Mouse (Mus musculus) left cerebral cortex, postnatal 36 days (tissue): ENCODE data around the gene Fam120b. TPM values are rescaled to one million over a fixed set of nuclear protein-coding genes. Genes with fewer than 3 reads are reported as not detected.

Experiments used
- DNase-seq, 2 experiments: peaks; one replicate each; pipeline ENCODE4 v3.0.0; 2021 to 2022; ENCODE audit warnings: low spot score in 2 of 2, mixed read lengths in 1 of 2
- intact Hi-C: fragments of 180-260 bp; cut with DNase I; formaldehyde crosslinking; loops from one replicate; pipeline ENCODE4 v1.15.1; 2025
- total RNA-seq, 2 experiments: library from RNA; stranded (reverse); gene quantifications; 2 replicates each; pipeline ENCODE4 v1.2.3; 2021

The Fam120b gene
- total RNA-seq, result 10 to 100 TPM; 36.4 to 47.7 TPM

DNA sequence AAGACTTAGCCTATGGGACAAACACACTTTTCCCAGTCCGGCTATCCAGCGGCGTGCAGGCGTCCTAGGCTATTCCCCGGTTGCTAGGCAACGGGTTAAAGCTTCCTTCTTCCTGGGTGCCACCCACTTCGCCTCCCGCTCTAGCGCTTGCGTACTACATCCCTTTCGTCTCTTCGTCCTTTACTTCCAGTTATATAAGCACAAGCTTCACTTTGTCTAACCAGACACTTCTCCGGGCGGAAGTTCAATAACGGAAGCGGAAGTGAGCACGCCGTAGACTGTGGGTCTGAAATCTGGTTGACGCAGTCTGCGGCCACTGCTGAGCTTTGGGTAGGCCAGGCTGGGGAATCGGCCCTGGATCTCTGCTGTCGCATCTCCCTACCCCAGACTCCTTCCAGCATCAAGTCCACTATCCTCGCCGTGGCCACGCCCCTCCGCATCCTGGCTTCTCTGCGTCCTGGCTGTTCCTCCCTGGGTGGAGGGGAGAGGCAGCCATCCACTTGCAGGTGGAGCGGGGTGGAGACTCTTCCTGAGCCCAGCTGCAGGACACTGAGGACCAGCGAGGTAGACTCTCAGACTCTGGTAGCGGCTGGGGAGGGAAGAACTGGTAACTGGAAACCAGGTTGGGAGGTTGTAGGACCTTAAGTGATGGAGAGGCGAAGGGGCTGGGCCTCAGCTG is at the start of gene Fam120b:
Gene Fam120b, plus strand, starts transcription at position 206 of the 679 bp plus-strand sequence.
- intact Hi-C loops, result loop anchor here (5.0 kb wide), 1 partner anchor 71 kb away; no protein-coding TSS in a partner anchor
- peak; percentile 90 to 92 for DNase-seq

DNA sequence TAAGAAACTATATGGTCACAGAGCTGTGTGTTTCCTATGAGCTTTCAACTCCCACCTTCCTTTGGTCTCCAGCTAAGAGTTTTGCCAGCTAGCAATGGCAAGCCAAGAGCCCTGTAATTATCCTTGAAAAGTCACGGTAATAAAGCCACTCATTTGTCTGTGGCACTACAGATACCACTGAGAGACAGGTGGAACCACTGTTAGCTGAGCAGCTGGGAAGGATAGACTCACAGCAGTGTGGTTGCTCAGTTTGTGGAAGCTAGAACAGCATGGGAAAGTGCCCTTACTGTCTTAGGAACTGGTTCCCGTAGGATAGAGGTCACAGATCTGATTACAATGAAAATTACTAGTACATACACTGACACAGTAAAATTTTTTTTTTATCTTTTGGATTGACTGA is 45.9 kb upstream of the Fam120b start:
- intact Hi-C loops, result no loop called here
- DNase-seq, result no peak

DNA sequence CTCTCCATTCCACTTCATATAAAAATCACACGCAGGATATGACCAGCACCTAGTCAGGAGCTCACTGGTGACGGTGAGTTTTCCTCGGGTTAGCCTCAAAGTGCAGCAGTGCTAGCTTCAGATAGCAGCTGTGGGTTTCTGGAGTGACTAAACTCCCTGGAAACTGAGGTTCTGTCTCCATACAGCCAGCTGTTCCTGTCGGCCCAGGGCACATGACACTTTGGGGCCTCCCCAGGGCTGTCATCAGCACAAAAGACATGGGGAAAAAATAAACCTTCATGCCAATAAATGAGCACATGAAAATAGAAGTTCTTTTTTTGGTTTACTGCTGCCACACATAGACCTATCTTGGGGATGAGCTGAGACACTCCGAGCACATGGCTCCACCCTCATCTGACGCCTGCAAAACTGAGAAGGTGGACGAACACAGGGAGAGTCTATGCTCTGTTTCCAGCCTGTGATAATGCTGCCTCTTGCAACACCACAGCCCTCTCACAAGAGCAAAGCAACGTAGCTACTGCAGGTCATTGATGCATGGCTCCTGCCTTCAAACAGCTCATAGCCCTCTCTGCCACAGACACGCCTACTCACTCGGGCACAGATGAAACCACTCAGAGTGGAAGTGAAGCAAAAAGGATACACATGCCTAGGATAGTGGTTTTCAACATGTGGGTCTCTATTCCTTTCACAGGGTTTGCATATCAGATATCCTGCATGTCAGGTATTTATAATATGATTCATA is 43.0 kb upstream of the Fam120b start:
- intact Hi-C loops, result no loop called here

DNA sequence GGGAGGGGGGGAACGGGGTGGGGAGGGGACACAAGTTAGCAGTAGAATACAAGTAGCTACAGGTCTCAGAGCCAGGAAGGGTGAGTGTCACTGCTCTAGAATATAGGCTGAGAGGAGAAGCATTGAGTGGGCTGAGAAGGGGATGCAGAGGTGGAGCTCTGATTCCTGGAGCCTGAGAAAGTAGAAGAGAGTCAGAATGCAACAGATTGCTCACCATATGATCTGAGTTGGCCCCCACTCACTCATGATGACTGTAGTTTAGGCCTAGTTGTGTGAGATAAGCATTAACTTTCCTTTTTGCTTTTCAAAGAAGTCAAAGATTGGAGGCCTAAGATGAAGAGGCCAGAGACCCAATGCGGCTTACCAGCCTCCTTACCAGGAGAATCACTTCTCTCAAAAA is 42.0 kb upstream of the Fam120b start:
- no peak for DNase-seq
- intact Hi-C loops, result no loop called here

More for the DNA sequence above, 43.0 kb upstream of the Fam120b start:
- DNase-seq, result peak in 1 of 2 experiments; percentile 43

DNA sequence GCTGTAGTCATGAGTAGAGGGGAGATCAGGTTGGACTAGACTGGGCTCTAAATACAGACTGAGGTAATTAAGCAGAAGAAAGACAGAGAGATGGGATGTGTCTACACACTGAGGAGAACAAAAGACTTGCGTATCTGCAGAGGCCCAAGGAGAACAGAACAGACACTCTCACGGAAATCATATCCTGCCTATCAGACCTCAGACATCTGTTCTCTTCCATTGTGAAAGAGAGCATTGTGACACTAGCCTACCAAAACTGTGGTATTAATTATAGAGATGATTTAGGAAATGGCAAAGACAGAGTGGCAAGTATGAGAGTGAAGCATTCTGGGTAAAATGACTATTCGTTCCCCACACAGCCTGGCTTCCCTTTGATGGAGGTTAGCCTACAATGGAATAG is 40.9 kb upstream of the Fam120b start:
- DNase-seq, result no peak
- intact Hi-C loops, result no loop called here

DNA sequence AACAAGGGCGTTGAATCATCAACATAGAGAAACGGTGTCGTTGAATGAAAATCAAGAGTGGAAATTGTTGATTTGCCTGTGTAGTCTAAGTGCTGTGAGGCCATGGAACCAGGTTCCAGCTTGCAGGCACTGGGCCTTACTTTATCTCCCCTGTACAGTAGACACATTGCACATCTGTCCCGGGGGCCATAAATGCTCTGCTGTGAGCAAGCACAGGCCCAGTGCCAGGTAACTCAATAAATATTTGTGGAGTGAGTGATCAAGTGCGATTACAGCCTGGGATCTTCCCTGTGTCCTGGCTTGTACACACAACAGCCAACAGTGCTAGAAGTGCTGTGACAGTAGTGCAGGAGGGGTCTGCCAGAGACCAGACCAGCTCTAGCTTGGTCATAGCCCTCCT is 39.5 kb upstream of the Fam120b start:
- intact Hi-C loops, result no loop called here
- no peak for DNase-seq

DNA sequence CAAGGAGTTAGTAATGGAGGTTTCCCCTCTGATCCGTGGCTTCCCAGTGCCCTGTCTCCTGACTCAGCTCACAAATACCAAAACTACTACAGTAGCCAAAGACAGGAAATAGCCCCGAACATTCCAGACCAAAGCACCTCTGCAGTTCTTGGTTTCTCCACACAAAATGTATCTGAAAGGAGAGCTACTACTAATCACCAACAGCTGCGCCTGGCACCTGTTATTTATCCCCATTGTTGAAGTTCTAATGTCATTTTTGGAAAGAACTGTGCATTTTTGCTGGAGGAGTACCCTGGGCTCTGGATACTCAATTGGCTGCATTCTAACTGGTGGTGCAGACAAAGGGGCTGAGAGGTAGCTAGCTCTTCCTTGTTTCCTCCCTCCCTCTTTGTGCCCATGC is 38.9 kb upstream of the Fam120b start:
- DNase-seq, result no peak
- intact Hi-C loops, result no loop called here

DNA sequence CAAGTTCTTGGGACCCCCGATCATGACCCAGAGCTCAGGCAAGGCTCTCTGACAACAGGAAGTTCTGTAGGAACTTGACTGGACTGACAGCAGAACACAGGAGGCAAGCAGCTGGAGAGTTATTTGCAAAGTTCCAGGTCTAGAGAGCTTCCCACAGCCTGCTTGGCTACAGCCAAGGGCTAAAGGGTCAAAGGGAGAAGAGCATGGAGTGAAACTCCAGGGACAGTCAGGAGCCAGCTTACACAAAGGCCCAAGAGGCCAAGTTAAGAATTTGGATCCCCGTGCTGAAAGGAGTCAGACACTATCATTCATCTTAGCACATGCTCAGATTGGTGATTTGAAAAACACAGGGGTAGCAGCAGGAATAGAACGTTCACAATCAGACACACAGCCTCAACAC is 32.3 kb upstream of the Fam120b start:
- intact Hi-C loops, result no loop called here
- no peak for DNase-seq

DNA sequence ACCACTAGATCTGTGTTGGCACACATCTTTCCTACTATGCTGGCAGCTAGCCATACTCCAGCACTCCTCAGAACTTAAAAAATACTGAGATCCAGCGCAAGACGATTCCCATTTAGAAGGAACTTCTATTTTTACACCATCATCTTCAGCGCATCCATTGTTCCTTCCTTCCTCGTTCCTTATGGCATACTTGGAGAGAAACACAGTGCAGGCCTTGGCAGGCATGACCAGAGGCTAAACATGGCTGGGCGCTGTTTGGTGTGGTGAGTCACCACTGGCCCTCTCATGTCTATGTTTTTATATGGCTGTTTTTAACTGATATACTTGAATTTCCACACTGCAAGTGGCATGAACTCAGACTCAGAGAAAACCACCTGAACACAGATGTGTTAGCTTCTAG is 30.4 kb upstream of the Fam120b start:
- intact Hi-C loops, result no loop called here
- DNase-seq, result peak in 1 of 2 experiments; percentile 33

DNA sequence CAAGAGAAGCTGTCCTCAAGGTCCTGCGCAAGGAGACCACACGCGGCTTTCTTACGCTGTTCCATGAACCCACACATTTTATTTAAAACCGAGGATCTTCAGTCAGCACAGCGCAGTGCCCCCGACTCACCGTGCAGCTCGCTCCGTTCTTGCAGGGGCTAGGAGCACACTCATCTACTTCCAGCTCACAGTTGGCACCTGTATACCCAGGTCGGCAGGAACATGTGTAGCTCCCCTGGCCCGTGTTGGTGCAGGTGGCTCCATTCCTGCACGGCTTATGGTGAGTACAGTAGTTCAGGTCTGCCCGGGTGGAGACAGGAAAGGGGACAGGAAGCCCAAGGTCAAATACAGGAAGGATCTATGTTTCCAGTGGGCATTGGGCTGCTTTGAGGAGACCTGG is 25.6 kb upstream of the Fam120b start:
- no peak for DNase-seq
- intact Hi-C loops, result no loop called here

DNA sequence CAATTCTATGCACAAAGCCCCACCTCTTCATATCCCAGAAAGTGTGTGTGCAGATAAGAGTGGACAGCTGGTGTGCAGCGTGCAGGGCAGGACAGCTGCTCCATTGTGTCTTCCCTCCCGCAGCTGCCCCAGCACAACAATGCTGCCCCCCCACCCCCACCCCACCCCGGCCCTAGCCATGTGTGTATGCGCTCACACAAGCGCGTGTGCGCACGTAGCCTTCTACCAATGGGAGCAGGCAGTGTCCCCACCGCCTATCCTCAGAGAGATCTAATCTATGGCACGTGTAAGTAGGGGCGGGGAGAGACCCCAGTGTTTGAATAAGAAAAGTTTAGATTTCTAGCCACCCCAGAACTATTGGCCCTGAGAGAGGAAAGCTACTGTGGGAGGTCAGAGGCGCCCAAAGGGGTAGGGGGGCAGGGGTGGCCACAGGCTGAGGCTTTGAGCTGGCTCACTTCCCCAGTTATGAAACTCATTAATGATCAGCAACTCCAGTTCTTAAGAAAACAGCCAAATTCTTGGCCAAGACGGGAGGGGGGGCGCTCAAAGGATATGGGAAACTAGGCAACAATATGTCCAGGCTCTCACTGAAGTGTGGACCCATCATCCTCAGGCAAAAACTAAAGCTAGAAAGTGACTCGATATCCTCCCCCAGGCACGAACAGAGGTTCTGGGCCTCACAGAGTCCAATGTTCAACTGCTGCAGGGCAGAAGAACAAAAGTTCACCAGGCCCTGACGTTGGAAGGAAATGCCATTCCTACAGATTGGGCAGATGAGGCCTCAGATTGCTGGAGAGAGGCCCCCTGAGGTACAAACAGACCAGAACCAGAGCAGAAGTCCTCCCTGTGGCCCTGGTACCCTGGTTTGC is 23.8 kb upstream of the Fam120b start:
- intact Hi-C loops, result no loop called here
- no peak for DNase-seq

DNA sequence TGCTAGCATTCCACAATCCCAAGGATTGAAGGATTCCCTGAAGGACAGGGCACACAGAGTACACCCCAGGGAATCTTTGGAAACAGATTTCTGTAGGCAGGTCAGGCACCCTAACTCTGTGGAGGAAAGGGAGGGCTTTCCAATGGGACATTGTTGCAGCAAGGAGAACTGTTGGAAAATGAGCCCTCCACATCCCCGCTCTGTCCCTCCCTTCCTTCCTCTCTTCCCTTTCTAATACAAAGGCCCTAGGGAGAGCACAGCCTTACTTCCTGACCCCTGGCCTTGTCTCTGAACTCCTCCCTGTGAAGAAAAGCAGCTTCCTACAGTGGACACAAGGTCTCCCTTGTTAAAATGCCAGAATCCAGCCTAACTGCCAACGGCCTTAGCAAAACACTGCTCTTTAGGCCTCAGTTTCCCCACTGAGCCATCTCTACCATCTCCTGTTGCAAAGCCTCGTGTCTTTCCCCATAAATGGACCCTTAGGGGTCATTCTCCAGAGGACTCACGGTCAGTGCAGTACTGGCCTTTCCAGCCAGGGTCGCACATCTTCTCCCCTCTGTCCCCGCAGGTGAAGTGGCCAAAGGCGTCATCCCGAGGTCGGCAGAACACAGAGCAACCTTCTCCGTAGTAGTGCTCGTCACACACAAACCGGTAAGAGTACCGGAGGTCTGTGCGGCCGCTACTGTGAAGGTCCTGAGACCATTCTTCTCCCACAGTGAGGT is 22.9 kb upstream of the Fam120b start:
- DNase-seq, result no peak
- intact Hi-C loops, result no loop called here

DNA sequence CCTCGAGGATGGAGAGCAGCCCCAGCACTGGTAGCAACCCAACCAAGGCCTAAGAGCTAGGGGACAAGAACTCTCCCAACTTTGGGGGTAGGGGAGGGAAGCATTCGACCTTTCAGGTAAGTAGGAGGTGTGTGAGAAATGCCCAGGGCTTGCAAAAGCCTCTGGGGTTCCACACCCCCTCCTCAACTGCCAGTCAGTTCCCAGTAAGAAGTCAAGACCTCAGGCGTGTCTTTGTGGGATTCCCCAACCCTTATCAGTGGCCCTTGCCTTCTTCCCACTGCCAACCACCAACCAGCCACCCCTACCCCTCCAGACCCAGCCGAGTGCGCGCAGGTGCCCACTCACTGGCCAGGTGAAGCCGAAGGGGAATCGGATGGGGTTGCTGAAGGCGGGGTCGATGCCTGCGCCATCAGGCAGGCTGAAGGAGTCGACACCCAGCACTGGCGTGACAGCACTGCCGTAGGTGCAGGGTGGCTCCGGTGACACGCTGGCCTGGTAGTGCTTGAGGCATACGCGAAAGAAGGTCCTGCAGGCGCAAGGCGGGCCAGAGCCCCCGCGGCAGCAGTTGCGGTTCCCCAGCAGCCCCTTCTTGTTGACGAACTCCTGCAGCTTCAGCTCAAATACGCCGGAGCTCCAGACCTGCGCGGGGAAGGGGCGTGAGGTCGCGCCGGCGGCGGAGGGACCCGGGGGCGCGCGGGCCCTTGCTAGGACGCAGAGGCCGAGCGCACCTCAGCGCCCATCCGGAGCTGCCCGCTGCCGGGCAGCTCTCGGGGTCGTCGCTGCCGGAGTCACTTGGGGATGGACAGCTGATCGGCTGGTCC is 21.5 kb upstream of the Fam120b start:
- intact Hi-C loops, result loop anchor here (5.0 kb wide), 1 partner anchor 167 kb away; no protein-coding TSS in a partner anchor
- no peak for DNase-seq

DNA sequence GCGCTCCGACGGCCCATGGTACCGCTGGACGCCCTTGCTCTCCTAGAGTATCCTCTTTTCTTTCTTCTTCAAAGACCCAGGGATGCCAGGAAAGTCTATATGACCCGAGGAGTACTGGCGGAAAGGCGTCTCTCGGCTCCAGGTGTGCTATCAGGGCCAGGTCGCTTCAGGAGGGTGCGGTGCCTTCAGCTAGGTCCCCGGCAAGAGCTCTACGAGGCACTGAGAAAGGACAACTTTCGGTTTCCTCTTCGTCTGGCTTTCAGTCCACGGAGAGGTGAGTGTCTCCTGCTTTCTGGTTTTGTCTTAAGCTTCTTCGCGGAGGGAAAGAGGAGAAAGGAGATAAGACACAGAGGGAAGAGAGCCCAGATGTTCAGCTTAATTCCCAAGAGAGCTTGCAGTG is 20.8 kb upstream of the Fam120b start:
- DNase-seq, result peak in 1 of 2 experiments; percentile 24
- intact Hi-C loops, result loop anchor here (5.0 kb wide), 1 partner anchor 168 kb away; no protein-coding TSS in a partner anchor

DNA sequence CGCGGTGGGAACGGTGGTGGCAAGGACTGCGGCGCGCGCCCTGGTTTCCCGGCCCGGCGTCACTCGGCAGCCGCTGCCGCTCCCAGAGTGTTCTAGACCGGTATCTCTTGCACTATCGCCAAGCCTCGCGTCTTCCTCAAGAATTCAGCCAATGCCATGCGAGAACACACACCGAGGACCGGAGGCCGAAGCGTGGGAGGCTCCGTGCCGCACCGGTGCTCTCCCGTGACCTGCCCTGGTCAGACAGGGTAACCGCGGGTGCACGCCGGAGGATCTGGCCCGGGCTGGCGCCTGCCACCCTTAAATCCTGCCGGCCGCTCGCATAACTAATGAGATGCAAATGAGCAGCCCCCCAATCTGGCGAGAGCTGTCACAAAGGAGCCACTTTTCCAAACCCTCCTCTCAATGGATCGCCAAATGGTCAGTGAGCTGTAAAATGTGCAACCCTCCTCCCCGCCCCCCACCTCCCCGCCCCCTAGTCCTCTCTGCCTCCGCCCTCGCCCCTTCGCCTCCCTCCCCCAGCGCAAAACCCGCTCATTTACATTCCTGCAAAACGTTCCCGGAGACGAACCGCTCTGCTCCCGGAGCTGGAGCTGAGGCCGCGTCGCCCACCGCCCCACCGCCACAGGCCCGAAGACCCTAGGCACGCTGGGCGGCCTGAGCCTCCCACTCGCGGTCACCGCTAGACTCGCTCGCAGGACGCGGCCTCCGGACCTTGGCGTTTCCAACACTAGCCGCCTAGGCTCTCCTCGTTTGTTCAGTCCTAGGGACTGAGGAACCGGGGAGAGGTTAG is 20.1 kb upstream of the Fam120b start:
- DNase-seq, result peak; percentile 60 to 70
- intact Hi-C loops, result loop anchor here (5.0 kb wide), 1 partner anchor 169 kb away; no protein-coding TSS in a partner anchor

DNA sequence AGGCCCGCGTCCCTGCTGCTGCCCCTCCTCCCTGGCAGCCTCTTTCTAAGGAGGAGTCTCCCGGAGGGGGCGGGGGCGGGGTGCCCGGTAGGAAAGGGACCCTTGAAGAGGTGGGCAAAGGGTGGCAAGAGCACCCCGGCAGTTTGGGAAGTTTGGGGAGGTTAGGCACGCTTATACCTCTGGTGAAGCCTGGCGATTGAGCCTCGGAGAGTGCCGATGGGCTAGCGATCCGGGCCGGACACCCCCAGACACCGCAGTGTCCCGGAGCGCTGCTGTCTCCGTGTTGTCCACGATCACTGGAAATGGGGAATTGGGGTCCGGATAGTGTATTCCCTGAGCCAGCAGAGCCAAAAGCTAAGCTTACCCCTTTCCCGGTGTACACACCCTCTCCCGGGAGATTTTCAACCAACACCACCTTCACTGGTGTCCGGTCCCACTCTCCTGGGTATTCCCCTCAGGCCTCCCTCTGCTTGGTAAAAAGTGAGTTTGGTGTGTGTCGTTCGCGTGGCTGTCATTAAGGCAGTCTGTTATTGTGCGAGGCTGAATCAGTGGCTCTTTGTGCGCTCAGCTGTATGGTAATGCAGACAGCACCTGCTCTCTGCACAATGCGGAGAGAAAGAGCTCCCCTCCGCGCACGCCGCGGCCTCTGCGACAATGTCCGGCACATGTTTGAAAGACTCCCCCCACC is 19.4 kb upstream of the Fam120b start, which contains the start of gene Dll1:
Gene Dll1, minus strand, starts transcription at position 379 of the 688 bp plus-strand sequence.
- DNase-seq, result peak in 1 of 2 experiments; percentile 19
- intact Hi-C loops, result loop anchor here (1.0 to 5.0 kb wide), 2 partner anchors 169 to 311 kb away; no protein-coding TSS in a partner anchor

DNA sequence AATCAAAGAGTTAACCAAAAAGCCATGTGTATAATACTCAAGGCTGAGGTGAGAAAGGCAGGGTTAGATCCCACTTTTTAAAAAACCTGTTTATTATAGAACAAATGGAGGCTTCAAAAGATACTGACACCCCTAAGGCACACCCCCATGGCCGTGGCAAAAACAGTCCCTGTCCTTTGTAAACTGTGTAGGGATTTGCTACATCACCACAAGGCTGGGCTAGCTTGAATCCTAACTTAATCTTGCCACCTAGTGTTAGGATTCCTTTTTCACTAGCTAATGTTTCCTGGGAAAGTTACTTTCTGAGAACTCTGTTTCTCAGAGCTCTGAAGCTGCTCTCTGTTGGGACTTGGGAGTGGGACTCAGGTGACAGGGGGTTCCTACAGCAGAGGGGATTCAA is 18.1 kb upstream of the Fam120b start:
- DNase-seq, result no peak
- intact Hi-C loops, result loop anchor here (1.0 to 5.0 kb wide), 2 partner anchors 171 to 313 kb away; no protein-coding TSS in a partner anchor
